Mouse (Mus musculus) left cerebral cortex, postnatal 4 days (tissue): ENCODE measurements around the gene Spns1. TPM values are rescaled to one million over a fixed set of nuclear protein-coding genes. Genes with fewer than 3 reads are reported as not detected.

Experiments
- DNase-seq: peaks from one replicate; pipeline ENCODE4 v3.0.0-alpha.2; 2022
- intact Hi-C: fragments of 180-260 bp; cut with DNase I; formaldehyde crosslinking; loops from one replicate; pipeline ENCODE4 v1.15.1; 2025
- total RNA-seq, 2 experiments: library from RNA; stranded (reverse); gene quantifications; 2 replicates each; pipeline ENCODE4 v1.2.3; 2021

Gene Spns1
- total RNA-seq, 2 experiments from 2014 or later: 82.4 to 83.9 TPM

- intact Hi-C loops: no loop called here
- no peak for DNase-seq
Measured at GRCm38 (mm10) chr7:126373007-126373406, 4.2 kb downstream of the Spns1 start.

GRCm38 (mm10) chr7:126369393-126369792 lies 7.9 kb downstream of the Spns1 start, which contains the start of gene Lat:
Lat (minus strand) TSS chr7:126369570.
- intact Hi-C loops: no loop called here

GRCm38 (mm10) chr7:126368367-126368766 lies 8.9 kb downstream of the Spns1 start:
- no peak for DNase-seq
- intact Hi-C loops: no loop called here

More at GRCm38 (mm10) chr7:126369393-126369792, 7.9 kb downstream of the Spns1 start, which contains the start of gene Lat:
- no peak for DNase-seq

- intact Hi-C loops: no loop called here
- no peak for DNase-seq
Measured at GRCm38 (mm10) chr7:126367636-126368035, 9.6 kb downstream of the Spns1 start.

GRCm38 (mm10) chr7:126363038-126363437 lies 14.2 kb downstream of the Spns1 start:
- DNase-seq: no peak
- intact Hi-C loops: no loop called here

- no peak for DNase-seq
- intact Hi-C loops: no loop called here
Measured at GRCm38 (mm10) chr7:126359049-126359448, 18.2 kb downstream of the Spns1 start.

- intact Hi-C loops: no loop called here
- DNase-seq: no peak
Measured at GRCm38 (mm10) chr7:126358413-126358812, 18.8 kb downstream of the Spns1 start.

- DNase-seq: no peak
- intact Hi-C loops: no loop called here
Measured at GRCm38 (mm10) chr7:126357838-126358237, 19.4 kb downstream of the Spns1 start.

- intact Hi-C loops: no loop called here
- no peak for DNase-seq
Measured at GRCm38 (mm10) chr7:126356793-126357591, 20.3 kb downstream of the Spns1 start.

GRCm38 (mm10) chr7:126355847-126356597 lies 21.2 kb downstream of the Spns1 start:
- intact Hi-C loops: no loop called here
- DNase-seq: no peak

- intact Hi-C loops: no loop called here
- no peak for DNase-seq
Measured at GRCm38 (mm10) chr7:126354738-126355614, 22.3 kb downstream of the Spns1 start.

GRCm38 (mm10) chr7:126353994-126354365 lies 23.3 kb downstream of the Spns1 start:
- DNase-seq: no peak
- intact Hi-C loops: no loop called here

GRCm38 (mm10) chr7:126353251-126353993 lies 23.8 kb downstream of the Spns1 start:
- no peak for DNase-seq
- intact Hi-C loops: no loop called here

GRCm38 (mm10) chr7:126351419-126351951 lies 25.8 kb downstream of the Spns1 start:
- intact Hi-C loops: no loop called here

GRCm38 (mm10) chr7:126350748-126351418 lies 26.4 kb downstream of the Spns1 start:
- no peak for DNase-seq
- intact Hi-C loops: no loop called here

More at GRCm38 (mm10) chr7:126351419-126351951, 25.8 kb downstream of the Spns1 start:
- no peak for DNase-seq

- no peak for DNase-seq
- intact Hi-C loops: no loop called here
Measured at GRCm38 (mm10) chr7:126348293-126348692, 29.0 kb downstream of the Spns1 start.

GRCm38 (mm10) chr7:126347098-126347497 lies 30.2 kb downstream of the Spns1 start:
- intact Hi-C loops: no loop called here

GRCm38 (mm10) chr7:126345969-126346368 lies 31.3 kb downstream of the Spns1 start:
- intact Hi-C loops: no loop called here
- DNase-seq: no peak

More at GRCm38 (mm10) chr7:126347098-126347497, 30.2 kb downstream of the Spns1 start:
- DNase-seq: no peak

GRCm38 (mm10) chr7:126345557-126345956 lies 31.7 kb downstream of the Spns1 start:
- intact Hi-C loops: no loop called here

More at GRCm38 (mm10) chr7:126345557-126345956, 31.7 kb downstream of the Spns1 start:
- no peak for DNase-seq
